Mouse (Mus musculus) MEL (cell line): ENCODE results near the gene Edn2.

Experiments
- CTCF ChIP-seq, 3 experiments: IDR thresholded peaks in 2 of 3; conservative IDR thresholded peaks in 1 of 3; 2 replicates each; pipeline ENCODE4 v1.5.1; 2011 to 2012; ENCODE audit warnings: low read length in 3 of 3, low read depth in 2 of 3, mild to moderate bottlenecking in 2 of 3, improper control_type of control experiment in 1 of 3, inconsistent platforms in 1 of 3, mixed read lengths in 1 of 3, moderate library complexity in 1 of 3; ENCODE audit not compliant: control insufficient read depth in 1 of 3, insufficient read depth in 1 of 3, poor library complexity in 1 of 3, severe bottlenecking in 1 of 3
- EP300 ChIP-seq, 2 experiments: IDR thresholded peaks; 2 replicates each; pipeline ENCODE4 v1.6.1; 2011; ENCODE audit warnings: improper control_type of control experiment in 2 of 2, low read length in 2 of 2, low read depth in 1 of 2, mild to moderate bottlenecking in 1 of 2
- GABPA ChIP-seq: IDR thresholded peaks from 2 replicates; pipeline ENCODE4 v1.6.1; 2012; ENCODE audit warnings: low read depth, mild to moderate bottlenecking, inconsistent platforms, low read length, improper control_type of control experiment, moderate library complexity
- MAFK ChIP-seq: IDR thresholded peaks from 2 replicates; pipeline ENCODE4 v1.6.1; 2011; ENCODE audit warnings: low read depth, mild to moderate bottlenecking, low read length, improper control_type of control experiment, borderline replicate concordance
- MXI1 ChIP-seq: IDR thresholded peaks from 2 replicates; pipeline ENCODE4 v1.6.1; 2011; ENCODE audit warnings: mild to moderate bottlenecking, low read depth, low read length, improper control_type of control experiment
- POLR2A ChIP-seq, 2 experiments: IDR thresholded peaks; 2 replicates each; pipeline ENCODE4 v1.6.1; 2011 to 2012; ENCODE audit warnings: low read length in 2 of 2, mild to moderate bottlenecking in 2 of 2, control low read depth in 1 of 2, improper control_type of control experiment in 1 of 2, low read depth in 1 of 2, moderate library complexity in 1 of 2; ENCODE audit not compliant: control insufficient read depth in 1 of 2, insufficient read depth in 1 of 2, poor library complexity in 1 of 2
- POLR2AphosphoS5 ChIP-seq: IDR thresholded peaks from 2 replicates; pipeline ENCODE4 v1.6.1; 2012; ENCODE audit warnings: low read depth, borderline replicate concordance, mild to moderate bottlenecking, inconsistent platforms, low read length, moderate library complexity, mixed read lengths
- RAD21 ChIP-seq: IDR thresholded peaks from 2 replicates; pipeline ENCODE4 v1.6.1; 2011; ENCODE audit warnings: mild to moderate bottlenecking, low read depth, low read length, improper control_type of control experiment
- TBP ChIP-seq: IDR thresholded peaks from 2 replicates; pipeline ENCODE4 v1.8.0; 2011; ENCODE audit warnings: low read depth, low read length, improper control_type of control experiment

GRCm38 (mm10) chr4:120130926-120131325 lies 30.1 kb upstream of the Edn2 start:
- no peak for TF ChIP-seq POLR2AphosphoS5
- TF ChIP-seq EP300 (IDR thresholded peaks at IDR 0.05; ENCODE audit: low read depth in 1 of 2, low read length in 2 of 2): no peak
- TF ChIP-seq GABPA: no peak
- TF ChIP-seq RAD21: no peak
- no peak for TF ChIP-seq TBP
- TF ChIP-seq MAFK: no peak
- no peak for TF ChIP-seq POLR2A (IDR thresholded peaks at IDR 0.05; ENCODE audit: control insufficient read depth in 1 of 2, insufficient read depth in 1 of 2, low read depth in 1 of 2, low read length in 2 of 2, poor library complexity in 1 of 2)
- no peak for TF ChIP-seq CTCF (IDR thresholded peaks at IDR 0.05 in 2 of 3, conservative IDR thresholded peaks at IDR 0.05 in 1 of 3; ENCODE audit: control insufficient read depth in 1 of 3, insufficient read depth in 1 of 3, low read depth in 2 of 3, low read length in 3 of 3, poor library complexity in 1 of 3, severe bottlenecking in 1 of 3)
- no peak for TF ChIP-seq MXI1
